Mouse (Mus musculus): ENCODE measurements at regions not wholly inside any gene's neighbourhood (a gene's known extent, or its start where the extent isn't known, plus 50 kb on each side); places are given as distances from the start of the nearest gene placed in this dataset.

DNA sequence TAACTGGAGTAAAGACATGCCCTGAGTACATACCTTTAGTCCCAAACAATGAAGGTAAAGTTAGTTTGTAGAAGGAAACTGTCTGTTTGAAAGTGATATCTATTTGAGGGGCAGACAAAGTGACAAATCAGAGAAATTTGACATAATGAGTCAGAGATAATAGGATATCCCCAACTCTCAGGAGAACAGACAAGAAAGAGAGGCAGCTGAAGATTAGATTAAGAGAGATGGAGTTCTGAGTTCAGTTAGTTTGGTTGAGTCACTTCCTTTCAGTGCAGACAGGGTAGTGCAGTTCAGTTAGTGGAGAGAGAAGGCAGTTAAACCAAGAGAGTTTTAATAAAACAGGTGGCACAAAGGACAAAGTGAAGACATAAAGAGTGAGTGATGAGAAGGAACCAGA, 477.4 kb upstream of the Diaph2 start:
- Histone ChIP-seq H3K27ac (ENCODE audit: low read depth, low read length) (no peak overlapping the region), H3K9me3 (replicated peaks; ENCODE audit: control insufficient read depth, low read length) (no peaks in the 10 kb centered on the region)
- DNase-seq (ENCODE audit: low spot score), result no peak

DNA sequence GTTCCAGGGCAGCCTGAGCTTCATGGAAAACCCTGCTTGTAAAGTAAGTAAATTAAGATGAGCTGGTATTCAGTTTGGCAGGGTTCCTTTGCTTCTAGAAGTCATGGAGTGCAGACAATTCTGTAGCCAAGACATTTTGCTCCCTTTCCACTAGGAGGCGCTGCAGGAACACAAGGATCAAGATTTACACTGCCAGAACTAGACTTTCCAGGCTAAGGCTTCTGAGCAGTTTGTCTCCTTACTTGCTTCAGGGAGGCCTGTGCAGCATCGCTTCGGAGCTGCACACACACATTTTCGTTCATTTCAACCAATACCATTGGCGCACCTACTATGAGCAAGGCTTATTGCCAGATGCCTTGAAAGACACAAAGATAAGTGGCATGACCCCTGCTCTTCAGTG, 445.6 kb upstream of the Diaph2 start:
- H3K27me3 ChIP-seq (replicated peaks; ENCODE audit: control insufficient read depth, insufficient read depth, low read length), result no peaks in the 10 kb centered on the region
- H3K4me3 ChIP-seq (ENCODE audit: low read depth, low read length), result no peak overlapping the region
- no peak overlapping the region for H3K27ac ChIP-seq (ENCODE audit: low read depth, low read length)
- DNase-seq (ENCODE audit: low spot score), result peak; percentile 83
- H3K36me3 ChIP-seq (ENCODE audit: control insufficient read depth, insufficient read depth, low read length), result no peaks in the 10 kb centered on the region
- no peak overlapping the region for H3K9ac ChIP-seq (ENCODE audit: low read length)
- peak; percentile 75; the same call in 1 of the 2 replicates for ATAC-seq
- H3K4me1 ChIP-seq (ENCODE audit: control insufficient read depth, insufficient read depth, low read length), result no peaks in the 10 kb centered on the region
- no peaks in the 10 kb centered on the region for H3K9me3 ChIP-seq (replicated peaks; ENCODE audit: control insufficient read depth, low read length)
- no peak overlapping the region for H3K4me2 ChIP-seq (ENCODE audit: low read length)
- 45% methylated on average over 5 of the region's 5 CpGs for WGBS

More for the DNA sequence above, 477.4 kb upstream of the Diaph2 start:
- Histone ChIP-seq H3K4me3 (ENCODE audit: low read depth, low read length) (no peak overlapping the region), H3K9ac (ENCODE audit: low read length) (no peak overlapping the region), H3K36me3 (ENCODE audit: control insufficient read depth, insufficient read depth, low read length) (no peaks in the 10 kb centered on the region), H3K4me2 (ENCODE audit: low read length) (no peak overlapping the region), H3K4me1 (ENCODE audit: control insufficient read depth, insufficient read depth, low read length) (no peaks in the 10 kb centered on the region), H3K27me3 (replicated peaks; ENCODE audit: control insufficient read depth, insufficient read depth, low read length) (no peaks in the 10 kb centered on the region)
- no peak for ATAC-seq

DNA sequence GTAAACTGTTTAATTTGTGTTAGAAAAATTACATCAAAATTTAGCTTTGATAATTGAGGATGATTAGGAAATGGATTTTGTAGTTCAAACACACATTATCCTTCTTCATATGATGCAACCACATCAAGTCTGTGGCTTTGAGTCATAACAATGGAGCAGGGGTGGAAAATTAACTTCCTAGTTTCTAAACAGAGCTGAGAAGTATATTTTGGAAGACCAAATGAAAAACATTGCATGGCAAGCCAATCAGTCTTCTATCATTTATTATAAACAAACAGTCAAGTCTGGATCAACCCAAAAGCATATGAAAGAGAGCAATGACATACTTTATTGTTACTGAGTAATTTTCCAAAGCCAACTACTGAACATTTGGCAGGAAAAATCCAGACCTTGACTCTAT, 440.2 kb upstream of the Diaph2 start:
- Histone ChIP-seq H3K4me3 (ENCODE audit: low read depth, low read length) (no peak overlapping the region), H3K9ac (ENCODE audit: low read length) (no peak overlapping the region), H3K4me1 (ENCODE audit: control insufficient read depth, insufficient read depth, low read length) (no peaks in the 10 kb centered on the region), H3K9me3 (replicated peaks; ENCODE audit: control insufficient read depth, low read length) (no peaks in the 10 kb centered on the region), H3K27me3 (replicated peaks; ENCODE audit: control insufficient read depth, insufficient read depth, low read length) (no peaks in the 10 kb centered on the region), H3K4me2 (ENCODE audit: low read length) (no peak overlapping the region), H3K36me3 (ENCODE audit: control insufficient read depth, insufficient read depth, low read length) (no peaks in the 10 kb centered on the region), H3K27ac (ENCODE audit: low read depth, low read length) (no peak overlapping the region)
- ATAC-seq (no peak), DNase-seq (ENCODE audit: low spot score) (no peak)

DNA sequence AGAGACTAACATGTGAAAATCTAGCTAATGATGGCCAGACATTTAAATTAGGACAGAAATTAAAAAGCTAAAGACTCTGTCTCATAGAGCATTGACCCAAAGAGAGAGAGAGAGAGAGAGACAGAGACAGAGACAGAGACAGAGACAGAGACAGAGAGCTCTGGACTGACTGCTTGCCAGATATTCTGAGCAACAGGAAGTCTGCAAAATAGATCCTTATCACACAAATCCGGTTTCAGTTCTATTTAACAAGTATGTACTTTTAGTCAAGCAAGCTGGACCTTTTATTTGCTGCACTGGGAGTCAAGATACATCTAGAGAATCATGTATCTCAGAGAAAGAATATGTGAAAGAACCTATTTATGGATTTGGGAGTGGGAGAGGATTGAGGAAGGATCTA, 420.1 kb upstream of the Diaph2 start:
- WGBS, result 79% methylated on average over 1 of the region's 1 CpGs
- no peaks in the 10 kb centered on the region for H3K4me1 ChIP-seq (ENCODE audit: control insufficient read depth, insufficient read depth, low read length)
- no peak for ATAC-seq

DNA sequence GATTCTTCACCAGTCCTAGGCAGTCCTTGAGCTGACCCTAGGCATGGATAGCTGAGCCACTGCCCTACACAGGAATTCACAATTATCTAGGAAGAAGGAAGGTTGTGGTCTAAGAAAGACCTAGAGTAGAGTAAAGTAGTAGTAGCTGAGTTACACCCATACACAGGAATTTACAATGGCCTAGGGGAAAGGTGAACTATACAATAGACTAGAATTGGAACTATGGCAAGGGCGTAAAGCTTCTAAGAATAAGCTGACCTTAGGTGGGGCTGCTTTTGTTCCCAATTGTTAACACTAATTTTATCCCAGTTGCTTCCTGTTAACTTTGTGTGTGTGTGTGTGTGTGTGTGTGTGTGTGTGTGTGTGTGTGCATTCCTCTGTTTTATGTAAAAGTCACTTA, 416.7 kb upstream of the Diaph2 start:
- no peak overlapping the region for H3K27ac ChIP-seq (ENCODE audit: low read depth, low read length)
- ATAC-seq, result no peak
- no peaks in the 10 kb centered on the region for H3K36me3 ChIP-seq (ENCODE audit: control insufficient read depth, insufficient read depth, low read length)
- H3K4me3 ChIP-seq (ENCODE audit: low read depth, low read length), result no peak overlapping the region
- 92% methylated on average over 1 of the region's 1 CpGs for WGBS
- no peaks in the 10 kb centered on the region for H3K9me3 ChIP-seq (replicated peaks; ENCODE audit: control insufficient read depth, low read length)
- no peak overlapping the region for H3K9ac ChIP-seq (ENCODE audit: low read length)
- no peak overlapping the region for H3K4me2 ChIP-seq (ENCODE audit: low read length)
- no peak for DNase-seq (ENCODE audit: low spot score)
- H3K27me3 ChIP-seq (replicated peaks; ENCODE audit: control insufficient read depth, insufficient read depth, low read length), result no peaks in the 10 kb centered on the region
- no peaks in the 10 kb centered on the region for H3K4me1 ChIP-seq (ENCODE audit: control insufficient read depth, insufficient read depth, low read length)

More for the DNA sequence above, 420.1 kb upstream of the Diaph2 start:
- H3K36me3 ChIP-seq (ENCODE audit: control insufficient read depth, insufficient read depth, low read length), result no peaks in the 10 kb centered on the region
- H3K4me3 ChIP-seq (ENCODE audit: low read depth, low read length), result no peak overlapping the region
- no peak for DNase-seq (ENCODE audit: low spot score)
- no peaks in the 10 kb centered on the region for H3K27me3 ChIP-seq (replicated peaks; ENCODE audit: control insufficient read depth, insufficient read depth, low read length)
- no peak overlapping the region for H3K27ac ChIP-seq (ENCODE audit: low read depth, low read length)
- H3K4me2 ChIP-seq (ENCODE audit: low read length), result no peak overlapping the region
- no peak overlapping the region for H3K9ac ChIP-seq (ENCODE audit: low read length)
- no peaks in the 10 kb centered on the region for H3K9me3 ChIP-seq (replicated peaks; ENCODE audit: control insufficient read depth, low read length)
